Mouse (Mus musculus) forebrain, postnatal 0 days (tissue): ENCODE measurements around the gene Syn2. TPM values are rescaled to one million over a fixed set of nuclear protein-coding genes. Genes with fewer than 3 reads are reported as not detected.

ENCODE experiments used
- ATAC-seq: fragments of 200-750 bp; cut with Nextera tagmentation; 2 replicates; pipeline ENCODE4 v1.8.0; 2017; ENCODE audit warnings: mild to moderate bottlenecking, moderate library complexity
- DNase-seq: peaks from one replicate; pipeline ENCODE4 v3.0.0-alpha.2; 2015
- H3K27ac ChIP-seq: fragments of 300-500 bp; sonication (generic); 2 replicates; pipeline ENCODE4 v1.5.1; 2014; ENCODE audit warnings: low read depth, mild to moderate bottlenecking, antibody characterized with exemption, low read length, moderate library complexity, mixed read lengths
- H3K27me3 ChIP-seq: fragments of 300-500 bp; sonication (generic); 2 replicates; pipeline ENCODE4 v1.6.1; 2014; ENCODE audit warnings: mild to moderate bottlenecking, low read length, mixed read lengths; ENCODE audit not compliant: insufficient read depth
- H3K36me3 ChIP-seq: fragments of 300-500 bp; sonication (generic); 2 replicates; pipeline ENCODE4 v1.6.1; 2014; ENCODE audit warnings: mild to moderate bottlenecking, moderate library complexity; ENCODE audit not compliant: insufficient read depth
- H3K4me1 ChIP-seq: fragments of 300-500 bp; sonication (generic); 2 replicates; pipeline ENCODE4 v1.6.1; 2014; ENCODE audit warnings: antibody characterized with exemption; ENCODE audit not compliant: insufficient read depth
- H3K4me2 ChIP-seq: fragments of 300-500 bp; sonication (generic); 2 replicates; pipeline ENCODE4 v1.6.1; 2014; ENCODE audit warnings: low read depth, mild to moderate bottlenecking, moderate library complexity
- H3K4me3 ChIP-seq: fragments of 300-500 bp; sonication (generic); 2 replicates; pipeline ENCODE4 v1.5.1; 2014; ENCODE audit warnings: low read depth, low read length, mixed read lengths
- H3K9ac ChIP-seq: fragments of 300-500 bp; sonication (generic); 2 replicates; pipeline ENCODE4 v1.6.1; 2014; ENCODE audit warnings: mild to moderate bottlenecking
- H3K9me3 ChIP-seq: fragments of 300-500 bp; sonication (generic); 2 replicates; pipeline ENCODE4 v1.6.1; 2016; ENCODE audit warnings: low read length
- CTCF ChIP-seq: sonication (generic); IDR thresholded peaks from 2 replicates; pipeline ENCODE4 v1.5.1; 2016; ENCODE audit warnings: antibody characterized with exemption, control low read depth, low read depth
- WGBS: fragments of 180-500 bp; shearing (Covaris S2); extraction: QIAGEN DNeasy Blood & Tissue Kit; methylation state at CpG from one replicate; pipeline ENCODE4 v1.1.7; 2014; 5-methylcytosine and 5-hydroxymethylcytosine counted together
- polyA plus RNA-seq: library from polyadenylated mRNA; unstranded; fragments of >200 nt; fragmentation: Nextera tagmentation; extraction: Ambion mirVana; gene quantifications from 2 replicates; pipeline ENCODE4 v1.2.1, GENCODE M21; 2015
- total RNA-seq: library from RNA; depleted of rRNA; stranded (reverse); fragments of >200 nt; gene quantifications from 2 replicates; pipeline ENCODE4 v1.2.3, GENCODE M21; 2014

Syn2 gene
- total and polyA plus RNA-seq, 2 experiments from 2014 or later, result 85.9 to 91.1 TPM

GRCm38 (mm10) chr6:115210187-115210586 is 75.5 kb downstream of the Syn2 start:
- Histone ChIP-seq H3K9me3 (no peaks in the 10 kb centered on the region), H3K9ac (no peak overlapping the region), H3K27me3 (no peaks in the 10 kb centered on the region), H3K36me3 (no peaks in the 10 kb centered on the region), H3K4me1 (no peaks in the 10 kb centered on the region), H3K4me2 (no peak overlapping the region), H3K4me3 (no peak overlapping the region), H3K27ac (no peak overlapping the region)
- ATAC-seq, result no peak
- no peak for DNase-seq
- TF ChIP-seq CTCF, result no peak
- 65% methylated on average over 2 of the region's 2 CpGs for WGBS

- ATAC-seq (no peak), DNase-seq (no peak)
- H3K36me3 ChIP-seq, result no peaks in the 10 kb centered on the region
- no peaks in the 10 kb centered on the region for H3K4me1 ChIP-seq
- TF ChIP-seq CTCF, result no peak
- no peak overlapping the region for H3K4me3 ChIP-seq
- WGBS, result 80% methylated on average over 3 of the region's 3 CpGs
- H3K9ac ChIP-seq, result no peak overlapping the region
- H3K4me2 ChIP-seq, result no peak overlapping the region
- H3K27ac ChIP-seq, result no peak overlapping the region
- no peaks in the 10 kb centered on the region for H3K27me3 ChIP-seq
- no peaks in the 10 kb centered on the region for H3K9me3 ChIP-seq
Measured at GRCm38 (mm10) chr6:115210820-115211219, 76.1 kb downstream of the Syn2 start.

GRCm38 (mm10) chr6:115212132-115212903 is 77.6 kb downstream of the Syn2 start:
- Histone ChIP-seq H3K36me3 (no peaks in the 10 kb centered on the region), H3K9me3 (no peaks in the 10 kb centered on the region), H3K9ac (no peak overlapping the region), H3K4me2 (no peak overlapping the region), H3K27ac (no peak overlapping the region), H3K27me3 (no peaks in the 10 kb centered on the region), H3K4me3 (no peak overlapping the region), H3K4me1 (no peaks in the 10 kb centered on the region)
- ATAC-seq (no peak), DNase-seq (no peak)
- 63% methylated on average over 5 of the region's 5 CpGs for WGBS
- no peak for TF ChIP-seq CTCF

- WGBS, result 63% methylated on average over 5 of the region's 5 CpGs
- no peak overlapping the region for H3K4me2 ChIP-seq
- H3K4me1 ChIP-seq, result no peaks in the 10 kb centered on the region
- H3K4me3 ChIP-seq, result no peak overlapping the region
- ATAC-seq, result no peak
- H3K9me3 ChIP-seq, result no peaks in the 10 kb centered on the region
- no peak overlapping the region for H3K27ac ChIP-seq
- H3K36me3 ChIP-seq, result no peaks in the 10 kb centered on the region
- DNase-seq, result no peak
- H3K27me3 ChIP-seq, result no peaks in the 10 kb centered on the region
- no peak overlapping the region for H3K9ac ChIP-seq
- no peak for TF ChIP-seq CTCF
Measured at GRCm38 (mm10) chr6:115213129-115213528, 78.4 kb downstream of the Syn2 start.

- no peak overlapping the region for H3K27ac ChIP-seq
- DNase-seq, result peak; percentile 69
Measured at GRCm38 (mm10) chr6:115221215-115221641, 86.5 kb downstream of the Syn2 start.

GRCm38 (mm10) chr6:115225519-115225918 is 90.8 kb downstream of the Syn2 start:
- Histone ChIP-seq H3K27ac (0 out of 2 replicates have a peak overlapping the region, but pooled peaks have one; percentile 5), H3K9me3 (no peaks in the 10 kb centered on the region), H3K27me3 (no peaks in the 10 kb centered on the region), H3K4me3 (no peak overlapping the region), H3K4me1 (no peaks in the 10 kb centered on the region; the same call in 1 of the 2 replicates), H3K4me2 (no peak overlapping the region), H3K9ac (no peak overlapping the region), H3K36me3 (no peaks in the 10 kb centered on the region)
- TF ChIP-seq CTCF, result no peak
- DNase-seq (peak; percentile 58), ATAC-seq (no peak)
- WGBS, result 22% methylated on average over 3 of the region's 3 CpGs

More at GRCm38 (mm10) chr6:115221215-115221641, 86.5 kb downstream of the Syn2 start:
- no peak overlapping the region for H3K9ac ChIP-seq
- no peaks in the 10 kb centered on the region for H3K36me3 ChIP-seq
- 58% methylated on average over 8 of the region's 8 CpGs for WGBS
- TF ChIP-seq CTCF, result no peak
- no peaks in the 10 kb centered on the region for H3K9me3 ChIP-seq
- no peaks in the 10 kb centered on the region for H3K27me3 ChIP-seq
- ATAC-seq, result peak; percentile 76
- no peaks in the 10 kb centered on the region; the same call in 1 of the 2 replicates for H3K4me1 ChIP-seq
- no peak overlapping the region for H3K4me3 ChIP-seq
- no peak overlapping the region for H3K4me2 ChIP-seq

GRCm38 (mm10) chr6:115227043-115227442 is 92.3 kb downstream of the Syn2 start, which contains the start of gene Gm17482:
Gene Gm17482 (plus strand): TSS chr6:115227343.
- Histone ChIP-seq H3K36me3 (no peaks in the 10 kb centered on the region), H3K4me3 (no peak within 1 kb of the TSS), H3K27me3 (no peaks in the 10 kb centered on the region), H3K27ac (no peak within 1 kb of the TSS), H3K4me2 (no peak within 1 kb of the TSS), H3K9me3 (no peaks in the 10 kb centered on the region), H3K4me1 (no peaks in the 10 kb centered on the region; the same call in 1 of the 2 replicates), H3K9ac (no peak within 1 kb of the TSS)
- ATAC-seq (no peak), DNase-seq (no peak)
- TF ChIP-seq CTCF, result no peak
- 73% methylated on average over 4 of the region's 4 CpGs for WGBS
